Mouse (Mus musculus) retina, adult 2 months (tissue): Measurements from ENCODE around the gene Fbxo3.
"Not testable (repeated sequence)": the region's sequence is repeated elsewhere in the genome, so short reads cannot be mapped to it uniquely, and the experiment has no call there.

Experiments
- DNase-seq: peaks from one replicate; pipeline ENCODE4 v3.0.0-alpha.2; 2012; ENCODE audit warnings: low read depth, low spot score

The Fbxo3 gene

GRCm38 (mm10) chr2:104096256-104096655 lies 68.7 kb downstream of the Fbxo3 start:
- DNase-seq: no peak

GRCm38 (mm10) chr2:104096796-104097195 lies 69.3 kb downstream of the Fbxo3 start:
- not testable (repeated sequence) for DNase-seq

GRCm38 (mm10) chr2:104097396-104097795 lies 69.9 kb downstream of the Fbxo3 start:
- not testable (repeated sequence) for DNase-seq

GRCm38 (mm10) chr2:104098529-104099230 lies 71.2 kb downstream of the Fbxo3 start:
- no peak for DNase-seq

GRCm38 (mm10) chr2:104099231-104099585 lies 71.7 kb downstream of the Fbxo3 start:
- no peak for DNase-seq

GRCm38 (mm10) chr2:104099946-104100345 lies 72.4 kb downstream of the Fbxo3 start:
- DNase-seq: no peak

- no peak for DNase-seq
Measured at GRCm38 (mm10) chr2:104104800-104105199, 77.3 kb downstream of the Fbxo3 start.

- not testable (repeated sequence) for DNase-seq
Measured at GRCm38 (mm10) chr2:104109021-104109420, 81.5 kb downstream of the Fbxo3 start.

- DNase-seq: no peak
Measured at GRCm38 (mm10) chr2:104109528-104109927, 82.0 kb downstream of the Fbxo3 start.

- DNase-seq: no peak
Measured at GRCm38 (mm10) chr2:104110031-104110430, 82.5 kb downstream of the Fbxo3 start.

GRCm38 (mm10) chr2:104111170-104111797 lies 83.8 kb downstream of the Fbxo3 start:
- not testable (repeated sequence) for DNase-seq
